Mouse (Mus musculus) forebrain, embryonic 11.5 days (tissue): ENCODE results near the gene Tead1. TPM values are rescaled to one million over a fixed set of nuclear protein-coding genes. Genes with fewer than 3 reads are reported as not detected.
"Not testable (repeated sequence)": the region's sequence is repeated elsewhere in the genome, so short reads cannot be mapped to it uniquely, and the experiment has no call there.

Experiments used
- ATAC-seq: fragments of 200-750 bp; cut with Nextera tagmentation; replicated peaks from 2 replicates; pipeline ENCODE4 v1.8.0; 2017; ENCODE audit warnings: moderate TSS enrichment; ENCODE audit not compliant: low FRiP score
- DNase-seq: peaks from one replicate; pipeline ENCODE4 v3.0.0-alpha.2; 2017; ENCODE audit warnings: low spot score
- H3K27ac ChIP-seq: fragments of 300-500 bp; sonication (generic); 2 replicates; pipeline ENCODE4 v1.5.1; 2014; ENCODE audit warnings: low read depth, low read length
- H3K27me3 ChIP-seq: fragments of 300-500 bp; sonication (generic); 2 replicates; pipeline ENCODE4 v1.6.1; 2014; ENCODE audit warnings: mild to moderate bottlenecking, low read length, mixed read lengths; ENCODE audit not compliant: control insufficient read depth, insufficient read depth
- H3K36me3 ChIP-seq: fragments of 300-500 bp; sonication (generic); 2 replicates; pipeline ENCODE4 v1.6.1; 2014; ENCODE audit warnings: mild to moderate bottlenecking, low read length, moderate library complexity, mixed read lengths; ENCODE audit not compliant: control insufficient read depth, insufficient read depth
- H3K4me1 ChIP-seq: fragments of 300-500 bp; sonication (generic); replicated peaks from 2 replicates; pipeline ENCODE4 v1.6.1; 2014; ENCODE audit warnings: low read length, mixed read lengths; ENCODE audit not compliant: control insufficient read depth, insufficient read depth
- H3K4me2 ChIP-seq: fragments of 300-500 bp; sonication (generic); 2 replicates; pipeline ENCODE4 v1.6.1; 2014; ENCODE audit warnings: low read depth, mild to moderate bottlenecking, low read length, moderate library complexity, mixed read lengths; ENCODE audit not compliant: severe bottlenecking
- H3K4me3 ChIP-seq: fragments of 300-500 bp; sonication (generic); 2 replicates; pipeline ENCODE4 v1.5.1; 2014; ENCODE audit warnings: low read depth, low read length
- H3K9ac ChIP-seq: fragments of 300-500 bp; sonication (generic); 2 replicates; pipeline ENCODE4 v1.6.1; 2014; ENCODE audit warnings: low read length
- H3K9me3 ChIP-seq: fragments of 300-500 bp; sonication (generic); 2 replicates; pipeline ENCODE4 v1.6.1; 2016; ENCODE audit warnings: low read length, mixed read lengths; ENCODE audit not compliant: control insufficient read depth
- WGBS: fragments of 180-500 bp; shearing (Covaris S2); extraction: QIAGEN DNeasy Blood & Tissue Kit; methylation state at CpG from one replicate; pipeline ENCODE4 v1.1.7; 2014; 5-methylcytosine and 5-hydroxymethylcytosine counted together
- polyA plus RNA-seq: library from polyadenylated mRNA; unstranded; fragments of >200 nt; fragmentation: Nextera tagmentation; extraction: Ambion mirVana; gene quantifications from 2 replicates; pipeline ENCODE4 v1.2.1, GENCODE M21; 2014

Tead1 gene
- polyA plus RNA-seq, 1 experiment from 2014 or later, result 24.9 TPM

DNA sequence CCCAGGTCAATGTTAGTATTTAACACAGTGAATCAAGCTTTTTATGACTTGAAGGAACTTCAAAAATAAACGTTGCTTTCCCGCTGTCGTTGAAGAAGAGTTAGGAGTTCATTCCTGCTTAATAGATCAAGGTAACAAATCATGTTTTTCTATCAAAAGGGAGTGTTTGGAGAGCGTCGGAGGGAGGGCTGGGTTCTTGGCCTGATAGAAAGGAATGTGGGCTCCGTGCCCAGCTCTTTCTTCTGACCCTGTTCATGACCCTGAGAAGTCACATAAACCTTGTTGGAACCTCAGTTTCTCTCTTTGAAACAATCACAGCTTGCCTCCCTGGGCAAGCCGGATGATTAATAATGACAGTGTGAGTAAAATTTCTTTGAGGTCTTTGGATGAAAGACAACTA, 251.6 kb downstream of the Tead1 start:
- H3K9ac ChIP-seq, result no peak overlapping the region
- no peaks in the 10 kb centered on the region for H3K36me3 ChIP-seq
- H3K4me3 ChIP-seq, result no peak overlapping the region
- H3K4me1 ChIP-seq, result no peaks in the 10 kb centered on the region
- WGBS, result 78% methylated on average over 7 of the region's 7 CpGs
- no peaks in the 10 kb centered on the region for H3K27me3 ChIP-seq
- no peak overlapping the region for H3K27ac ChIP-seq
- no peak for DNase-seq
- H3K4me2 ChIP-seq, result no peak overlapping the region
- no peak for ATAC-seq
- H3K9me3 ChIP-seq, result no peaks in the 10 kb centered on the region

DNA sequence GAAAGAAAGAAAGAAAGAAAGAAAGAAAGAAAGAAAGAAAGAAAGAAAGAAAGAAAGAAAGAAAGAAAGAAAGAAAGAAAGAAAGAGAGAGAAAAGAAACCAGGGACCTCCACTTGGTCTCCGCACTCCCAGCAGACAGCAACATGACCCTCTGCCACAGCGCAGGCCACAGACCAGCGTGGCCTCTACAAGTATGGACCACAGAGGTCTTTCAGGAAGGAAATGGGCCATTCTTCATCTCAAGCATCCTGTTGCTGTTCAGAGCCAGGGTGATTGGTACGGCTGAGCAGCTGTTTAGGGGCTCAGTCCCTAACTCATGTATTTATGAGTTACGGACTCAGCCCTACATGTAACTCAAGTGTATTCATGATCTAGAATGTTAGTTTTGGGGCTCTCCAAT, 256.8 kb downstream of the Tead1 start:
- not testable (repeated sequence) for H3K4me2 ChIP-seq, H3K4me1 ChIP-seq, H3K9me3 ChIP-seq, H3K36me3 ChIP-seq, ATAC-seq, H3K9ac ChIP-seq, H3K27me3 ChIP-seq, H3K4me3 ChIP-seq, DNase-seq, H3K27ac ChIP-seq
- 93% methylated on average over 5 of the region's 5 CpGs for WGBS

DNA sequence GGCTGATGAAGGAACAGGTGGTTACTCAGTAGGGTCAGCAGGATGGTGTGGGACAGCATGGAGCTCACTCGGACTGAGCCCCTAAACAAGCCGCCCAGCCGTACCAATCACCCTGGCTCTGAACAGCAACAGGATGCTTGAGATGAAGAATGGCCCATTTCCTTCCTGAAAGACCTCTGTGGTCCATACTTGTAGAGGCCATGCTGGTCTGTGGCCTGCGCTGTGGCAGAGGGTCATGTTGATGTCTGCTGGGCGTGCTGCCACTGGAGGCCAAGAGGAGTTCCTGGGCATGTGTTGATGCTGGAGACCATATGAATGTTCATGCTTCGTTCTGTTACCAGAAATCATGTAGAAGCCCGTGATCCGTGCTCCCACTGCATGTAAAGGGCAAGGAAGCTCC, 258.0 kb downstream of the Tead1 start:
- WGBS, result 93% methylated on average over 8 of the region's 8 CpGs
- no peaks in the 10 kb centered on the region for H3K36me3 ChIP-seq
- H3K4me3 ChIP-seq, result no peak overlapping the region
- H3K27ac ChIP-seq, result no peak overlapping the region
- H3K27me3 ChIP-seq, result no peaks in the 10 kb centered on the region
- no peak for DNase-seq
- no peak for ATAC-seq
- no peak overlapping the region for H3K9ac ChIP-seq
- no peak overlapping the region for H3K4me2 ChIP-seq
- no peaks in the 10 kb centered on the region for H3K4me1 ChIP-seq
- no peaks in the 10 kb centered on the region for H3K9me3 ChIP-seq

DNA sequence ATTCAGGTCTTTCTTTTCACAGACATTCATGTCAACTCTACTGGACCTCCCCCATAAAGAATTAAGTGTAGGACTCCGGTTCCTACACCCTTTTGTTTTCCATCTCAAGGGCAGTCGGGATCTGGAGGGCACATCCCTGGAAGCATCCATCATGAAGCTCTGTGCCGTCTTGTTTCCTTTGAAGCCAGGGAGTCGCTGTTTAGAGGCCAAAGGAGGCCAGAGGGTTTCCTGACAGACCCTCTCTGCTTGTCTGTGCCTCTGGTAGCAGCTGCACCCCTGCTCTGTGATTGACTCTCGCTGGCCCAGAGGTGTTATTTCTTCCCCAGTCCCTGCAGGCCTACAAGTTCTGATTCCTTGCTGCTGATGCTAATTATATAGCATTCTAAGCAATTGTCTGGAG, 259.8 kb downstream of the Tead1 start:
- Histone ChIP-seq H3K9me3 (no peaks in the 10 kb centered on the region), H3K9ac (no peak overlapping the region), H3K4me1 (no peaks in the 10 kb centered on the region), H3K4me2 (no peak overlapping the region), H3K36me3 (no peaks in the 10 kb centered on the region), H3K27me3 (no peaks in the 10 kb centered on the region), H3K27ac (no peak overlapping the region), H3K4me3 (no peak overlapping the region)
- no peak for ATAC-seq
- no peak for DNase-seq
- WGBS, result 65% methylated on average over 5 of the region's 5 CpGs

DNA sequence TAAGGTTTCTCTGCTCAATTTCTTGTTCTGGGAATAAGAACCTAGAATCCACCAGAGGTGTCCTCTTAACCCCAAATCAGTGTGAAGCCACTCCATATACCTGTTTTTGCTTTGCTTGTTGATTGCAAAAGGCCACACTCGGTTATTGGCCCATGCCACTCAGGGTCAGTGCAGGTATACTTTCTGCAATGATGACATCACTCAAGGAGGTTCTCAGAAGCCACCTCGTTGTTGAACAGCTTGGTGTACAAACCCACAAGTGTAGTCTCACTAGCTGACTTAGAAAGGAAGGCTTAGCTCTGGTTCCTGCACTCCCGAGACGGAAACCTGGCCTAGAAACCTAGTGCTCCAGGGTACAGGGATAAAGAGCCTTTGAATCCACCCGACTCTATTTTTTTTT, 263.4 kb downstream of the Tead1 start:
- H3K4me2 ChIP-seq, result no peak overlapping the region
- H3K4me1 ChIP-seq, result no peaks in the 10 kb centered on the region
- no peaks in the 10 kb centered on the region for H3K36me3 ChIP-seq
- no peak for ATAC-seq
- H3K9ac ChIP-seq, result no peak overlapping the region
- no peaks in the 10 kb centered on the region for H3K9me3 ChIP-seq
- WGBS, result 85% methylated on average over 5 of the region's 5 CpGs
- H3K27ac ChIP-seq, result no peak overlapping the region
- no peaks in the 10 kb centered on the region for H3K27me3 ChIP-seq
- no peak overlapping the region for H3K4me3 ChIP-seq
- no peak for DNase-seq

DNA sequence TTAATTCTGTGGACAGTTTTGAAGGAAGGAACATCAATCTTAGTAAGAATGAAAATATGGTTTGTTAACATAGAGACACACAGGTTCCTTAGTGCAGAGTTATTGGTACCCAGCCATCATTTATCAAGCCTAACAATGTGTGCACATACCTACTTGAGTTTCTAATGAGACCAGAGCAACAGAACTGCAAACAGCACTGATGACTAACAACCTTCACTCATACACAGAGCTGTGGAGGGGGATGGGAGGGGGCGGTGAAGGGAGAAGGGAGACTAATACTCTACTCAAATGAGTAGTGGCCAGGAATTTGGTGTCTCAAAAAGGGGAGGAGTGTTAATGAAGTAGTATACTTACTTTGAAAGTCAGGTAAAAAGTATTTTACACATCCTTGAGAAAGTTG, 263.9 kb downstream of the Tead1 start:
- H3K4me3 ChIP-seq, result no peak overlapping the region
- H3K27me3 ChIP-seq, result no peaks in the 10 kb centered on the region
- H3K9me3 ChIP-seq, result no peaks in the 10 kb centered on the region
- H3K9ac ChIP-seq, result no peak overlapping the region
- WGBS, result 93% methylated on average over 1 of the region's 1 CpGs
- H3K4me2 ChIP-seq, result no peak overlapping the region
- no peaks in the 10 kb centered on the region for H3K4me1 ChIP-seq
- no peak for ATAC-seq
- no peaks in the 10 kb centered on the region for H3K36me3 ChIP-seq
- DNase-seq, result no peak
- no peak overlapping the region for H3K27ac ChIP-seq

DNA sequence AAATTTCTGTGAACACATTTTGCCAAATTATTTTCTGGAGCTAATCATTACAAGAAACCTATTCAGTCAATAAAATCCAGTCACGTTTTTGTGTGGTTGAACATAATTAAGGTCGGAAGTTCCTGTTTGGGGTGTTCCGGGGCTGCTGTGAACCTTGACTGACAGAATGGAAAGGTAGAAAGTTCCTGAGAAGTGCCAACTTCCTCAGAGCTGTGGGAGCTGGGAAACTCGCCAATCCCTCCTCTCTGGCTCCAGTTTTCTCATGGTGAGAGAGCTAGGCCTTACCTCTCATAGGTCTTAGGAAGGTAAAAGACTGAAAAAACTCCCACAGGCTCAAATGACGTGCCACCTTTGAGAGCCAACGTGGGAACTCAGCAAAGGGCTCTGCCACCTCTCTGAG, 267.6 kb downstream of the Tead1 start:
- no peaks in the 10 kb centered on the region for H3K9me3 ChIP-seq
- no peak overlapping the region for H3K4me2 ChIP-seq
- DNase-seq (no peak), ATAC-seq (no peak)
- no peaks in the 10 kb centered on the region; the same call in 1 of the 2 replicates for H3K27me3 ChIP-seq
- no peak overlapping the region for H3K4me3 ChIP-seq
- no peak overlapping the region for H3K9ac ChIP-seq
- WGBS, result 70% methylated on average over 6 of the region's 6 CpGs
- no peak overlapping the region for H3K27ac ChIP-seq
- no peaks in the 10 kb centered on the region for H3K4me1 ChIP-seq
- no peaks in the 10 kb centered on the region for H3K36me3 ChIP-seq

DNA sequence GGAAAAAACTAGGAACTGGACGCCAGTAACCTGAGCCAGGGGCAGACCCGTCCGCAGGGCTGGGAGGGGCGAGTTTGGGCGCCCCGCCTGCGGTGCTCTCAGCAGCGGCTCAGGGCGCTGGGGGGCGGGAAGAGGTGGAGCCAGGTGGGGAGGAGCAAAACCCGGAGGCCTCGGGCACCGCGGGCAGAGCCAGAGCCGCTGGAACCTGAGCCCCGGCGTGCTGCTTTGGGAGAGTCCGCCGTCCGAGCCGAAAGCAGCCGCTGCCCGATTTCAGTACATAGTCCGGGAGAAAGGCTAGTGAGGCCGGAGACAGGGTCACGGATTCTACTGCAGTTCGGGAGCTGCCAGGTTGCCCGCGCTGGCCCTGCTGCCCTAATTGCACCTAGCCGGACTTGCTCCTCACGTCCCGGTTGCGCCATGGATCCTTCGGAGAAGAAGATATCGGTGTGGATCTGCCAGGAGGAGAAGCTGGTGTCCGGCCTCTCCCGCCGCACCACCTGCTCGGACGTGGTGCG, 274.7 kb downstream of the Tead1 start, which contains the start of gene Rassf10:
Gene Rassf10, plus strand, starts transcription at position 186 of the 515 bp plus-strand sequence.
- Histone ChIP-seq H3K4me1 (peaks cover 10% of the 10 kb centered on the region), H3K9ac (peak within 1 kb of the TSS; percentile 37), H3K4me3 (peak within 1 kb of the TSS; percentile 38), H3K27me3 (peaks cover 38% of the 10 kb centered on the region), H3K36me3 (no peaks in the 10 kb centered on the region), H3K9me3 (no peaks in the 10 kb centered on the region), H3K4me2 (peak within 1 kb of the TSS; percentile 65), H3K27ac (no peak within 1 kb of the TSS)
- WGBS, result under 1% methylated on average over 40 of the region's 41 CpGs
- ATAC-seq (peak; percentile 53), DNase-seq (peak; percentile 77)

DNA sequence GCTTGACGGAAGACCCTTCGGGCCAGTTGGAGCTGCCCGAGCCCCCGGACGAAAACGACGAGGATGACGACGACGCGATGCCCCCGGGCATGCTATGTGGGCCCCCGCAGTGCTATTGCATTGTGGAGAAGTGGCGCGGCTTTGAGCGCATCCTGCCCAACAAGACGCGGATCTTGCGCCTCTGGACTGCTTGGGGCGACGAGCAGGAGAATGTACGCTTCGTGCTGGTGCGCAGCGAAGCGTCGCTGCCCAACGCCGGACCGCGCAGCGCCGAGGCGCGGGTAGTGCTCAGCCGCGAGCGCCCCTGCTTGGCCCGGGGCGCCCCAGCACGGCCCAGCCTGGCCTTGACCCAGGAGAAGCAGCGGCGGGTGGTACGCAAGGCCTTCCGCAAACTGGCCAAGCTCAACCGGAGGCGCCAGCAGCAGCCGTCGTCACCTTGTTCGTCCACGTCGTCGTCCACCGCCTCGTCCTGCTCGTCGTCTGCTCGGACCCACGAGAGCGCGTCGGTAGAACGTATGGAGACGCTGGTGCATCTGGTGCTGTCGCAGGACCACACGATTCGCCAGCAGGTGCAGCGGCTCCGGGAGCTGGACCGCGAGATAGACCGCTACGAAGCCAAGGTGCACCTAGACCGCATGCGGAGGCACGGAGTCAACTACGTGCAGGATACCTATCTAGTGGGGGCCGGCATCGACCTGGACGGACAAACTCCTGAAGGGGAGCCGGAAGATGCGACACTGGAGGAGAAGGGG, 275.4 kb downstream of the Tead1 start:
- under 1% methylated on average over 82 of the region's 82 CpGs for WGBS
- peak; percentile 69 for DNase-seq
- 0 out of 2 replicates have a peak, but pooled peaks have one; percentile 36 for ATAC-seq
- H3K9me3 ChIP-seq, result no peaks in the 10 kb centered on the region
- H3K27me3 ChIP-seq, result peaks cover 38% of the 10 kb centered on the region
- H3K4me2 ChIP-seq, result peak overlapping the region; percentile 65
- peak overlapping the region; percentile 38 for H3K4me3 ChIP-seq
- H3K36me3 ChIP-seq, result no peaks in the 10 kb centered on the region
- peak overlapping the region; percentile 37 for H3K9ac ChIP-seq
- no peak overlapping the region for H3K27ac ChIP-seq
- H3K4me1 ChIP-seq, result peaks cover 10% of the 10 kb centered on the region
